Mouse (Mus musculus): ENCODE results near the gene P2ry10b. TPM values are rescaled to one million over a fixed set of nuclear protein-coding genes. Genes with fewer than 3 reads are reported as not detected.
A peak's percentile ranks its signal among the peaks of the same experiment; 100 is the strongest.

Gene P2ry10b
- polyA plus RNA-seq (2012; rRNA removed) = 1.2 and 2.7 TPM in 2 replicates

GRCm38 (mm10) chrX:107148681-107149080 is at the start of gene P2ry10b:
Gene P2ry10b, plus strand, starts transcription at chrX:107148927.
- no peaks in the 10 kb centered on the region for H3K27me3 ChIP-seq (replicated peaks; ENCODE audit: control insufficient read depth, insufficient read depth, low read length)
- no peaks in the 10 kb centered on the region for H3K36me3 ChIP-seq (ENCODE audit: control insufficient read depth, insufficient read depth, low read length)
- no peak within 1 kb of the TSS for H3K4me3 ChIP-seq (ENCODE audit: insufficient read depth, low read depth, low read length)
- 84% methylated on average over 3 of the region's 3 CpGs for WGBS
- TF ChIP-seq CTCF (conservative IDR thresholded peaks at IDR 0.05; ENCODE audit: insufficient read depth, insufficient read length, low read depth, low read length) = no peak
- H3K27ac ChIP-seq (ENCODE audit: insufficient read depth, low read depth, low read length) = no peak within 1 kb of the TSS; the same call in 1 of the 2 replicates
- DNase-seq = no peak
- no peaks in the 10 kb centered on the region for H3K4me1 ChIP-seq (ENCODE audit: control insufficient read depth, insufficient read depth, low read length)

GRCm38 (mm10) chrX:107116333-107116732 is 32.4 kb upstream of the P2ry10b start:
- H3K27me3 ChIP-seq (replicated peaks; ENCODE audit: control insufficient read depth, insufficient read depth, low read length) = no peaks in the 10 kb centered on the region
- WGBS = 91% methylated on average over 1 of the region's 1 CpGs
- H3K27ac ChIP-seq (ENCODE audit: insufficient read depth, low read depth, low read length) = no peak overlapping the region
- no peaks in the 10 kb centered on the region for H3K4me1 ChIP-seq (ENCODE audit: control insufficient read depth, insufficient read depth, low read length)
- no peak overlapping the region for H3K4me3 ChIP-seq (ENCODE audit: insufficient read depth, low read depth, low read length)
- no peak for TF ChIP-seq CTCF (conservative IDR thresholded peaks at IDR 0.05; ENCODE audit: insufficient read depth, insufficient read length, low read depth, low read length)
- TF ChIP-seq POLR2A (IDR thresholded peaks at IDR 0.05; ENCODE audit: low read depth, low read length) = no peak
- no peaks in the 10 kb centered on the region for H3K36me3 ChIP-seq (ENCODE audit: control insufficient read depth, insufficient read depth, low read length)
- DNase-seq = no peak

- H3K36me3 ChIP-seq (ENCODE audit: control insufficient read depth, insufficient read depth, low read length) = no peaks in the 10 kb centered on the region
- 94% methylated on average over 1 of the region's 1 CpGs for WGBS
- no peak overlapping the region for H3K4me3 ChIP-seq (ENCODE audit: insufficient read depth, low read depth, low read length)
- no peaks in the 10 kb centered on the region for H3K27me3 ChIP-seq (replicated peaks; ENCODE audit: control insufficient read depth, insufficient read depth, low read length)
- DNase-seq = no peak
- H3K27ac ChIP-seq (ENCODE audit: insufficient read depth, low read depth, low read length) = no peak overlapping the region
- H3K4me1 ChIP-seq (ENCODE audit: control insufficient read depth, insufficient read depth, low read length) = no peaks in the 10 kb centered on the region
- TF ChIP-seq CTCF (conservative IDR thresholded peaks at IDR 0.05; ENCODE audit: insufficient read depth, insufficient read length, low read depth, low read length) (no peak), POLR2A (IDR thresholded peaks at IDR 0.05; ENCODE audit: low read depth, low read length) (no peak)
Observed at GRCm38 (mm10) chrX:107116987-107117386, 31.7 kb upstream of the P2ry10b start.

GRCm38 (mm10) chrX:107143184-107143583 is 5.5 kb upstream of the P2ry10b start:
- H3K36me3 ChIP-seq (ENCODE audit: control insufficient read depth, insufficient read depth, low read length) = no peaks in the 10 kb centered on the region
- WGBS = 80% methylated on average over 3 of the region's 3 CpGs

GRCm38 (mm10) chrX:107143930-107144329 is 4.8 kb upstream of the P2ry10b start:
- TF ChIP-seq POLR2A (IDR thresholded peaks at IDR 0.05; ENCODE audit: low read depth, low read length) = no peak
- no peak for TF ChIP-seq CTCF (conservative IDR thresholded peaks at IDR 0.05; ENCODE audit: insufficient read depth, insufficient read length, low read depth, low read length)
- Histone ChIP-seq H3K4me3 (ENCODE audit: insufficient read depth, low read depth, low read length) (no peak overlapping the region), H3K27me3 (replicated peaks; ENCODE audit: control insufficient read depth, insufficient read depth, low read length) (no peaks in the 10 kb centered on the region), H3K36me3 (ENCODE audit: control insufficient read depth, insufficient read depth, low read length) (no peaks in the 10 kb centered on the region), H3K27ac (ENCODE audit: insufficient read depth, low read depth, low read length) (no peak overlapping the region), H3K4me1 (ENCODE audit: control insufficient read depth, insufficient read depth, low read length) (no peaks in the 10 kb centered on the region)
- DNase-seq = no peak
- 78% methylated on average over 2 of the region's 2 CpGs for WGBS

More at GRCm38 (mm10) chrX:107143184-107143583, 5.5 kb upstream of the P2ry10b start:
- TF ChIP-seq POLR2A (IDR thresholded peaks at IDR 0.05; ENCODE audit: low read depth, low read length) (no peak), CTCF (conservative IDR thresholded peaks at IDR 0.05; ENCODE audit: insufficient read depth, insufficient read length, low read depth, low read length) (no peak)
- H3K4me1 ChIP-seq (ENCODE audit: control insufficient read depth, insufficient read depth, low read length) = no peaks in the 10 kb centered on the region
- DNase-seq = no peak
- no peaks in the 10 kb centered on the region for H3K27me3 ChIP-seq (replicated peaks; ENCODE audit: control insufficient read depth, insufficient read depth, low read length)
- no peak overlapping the region for H3K4me3 ChIP-seq (ENCODE audit: insufficient read depth, low read depth, low read length)
- H3K27ac ChIP-seq (ENCODE audit: insufficient read depth, low read depth, low read length) = no peak overlapping the region

DNA sequence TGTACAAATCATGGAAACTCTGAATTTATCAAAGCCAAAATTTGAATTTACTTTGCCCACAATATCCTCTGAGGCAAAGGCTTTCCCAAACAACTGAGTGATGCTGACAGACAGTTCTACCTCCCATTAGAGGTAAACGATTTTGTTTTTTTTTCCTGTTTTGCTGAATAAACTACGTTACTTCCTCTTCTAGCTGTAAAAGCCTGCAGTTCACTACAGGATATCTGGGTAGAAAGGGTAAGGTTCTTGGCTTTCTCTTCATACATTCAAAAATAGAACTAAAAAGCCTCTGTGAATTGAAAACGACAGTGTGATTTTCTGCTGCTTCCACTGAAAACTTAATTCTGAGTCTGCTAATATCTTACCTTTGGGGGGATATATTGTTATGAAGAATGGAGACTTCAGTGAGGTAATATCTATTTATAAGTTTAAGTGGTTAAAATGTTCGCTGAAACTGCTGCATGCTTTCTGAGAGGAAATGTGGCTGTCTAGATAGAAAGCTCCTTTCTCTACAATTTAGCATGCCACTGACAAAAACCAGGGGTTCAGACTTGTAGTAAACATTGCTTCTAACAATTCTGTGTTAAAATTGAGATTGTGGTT is 765 bp downstream of the P2ry10b start:
- peak; percentile 2 for DNase-seq
- no peaks in the 10 kb centered on the region for H3K27me3 ChIP-seq (replicated peaks; ENCODE audit: control insufficient read depth, insufficient read depth, low read length)
- no peak overlapping the region; the same call in 1 of the 2 replicates for H3K27ac ChIP-seq (ENCODE audit: insufficient read depth, low read depth, low read length)
- no peaks in the 10 kb centered on the region for H3K4me1 ChIP-seq (ENCODE audit: control insufficient read depth, insufficient read depth, low read length)
- no peak overlapping the region for H3K4me3 ChIP-seq (ENCODE audit: insufficient read depth, low read depth, low read length)
- TF ChIP-seq CTCF (conservative IDR thresholded peaks at IDR 0.05; ENCODE audit: insufficient read depth, insufficient read length, low read depth, low read length) (no peak), POLR2A (IDR thresholded peaks at IDR 0.05; ENCODE audit: low read depth, low read length) (no peak)
- WGBS = 45% methylated on average over 4 of the region's 4 CpGs
- no peaks in the 10 kb centered on the region for H3K36me3 ChIP-seq (ENCODE audit: control insufficient read depth, insufficient read depth, low read length)

GRCm38 (mm10) chrX:107150027-107150426 is 1.3 kb downstream of the P2ry10b start:
- TF ChIP-seq CTCF (conservative IDR thresholded peaks at IDR 0.05; ENCODE audit: insufficient read depth, insufficient read length, low read depth, low read length) (no peak), POLR2A (IDR thresholded peaks at IDR 0.05; ENCODE audit: low read depth, low read length) (no peak)
- DNase-seq = no peak
- Histone ChIP-seq H3K4me3 (ENCODE audit: insufficient read depth, low read depth, low read length) (no peak overlapping the region), H3K36me3 (ENCODE audit: control insufficient read depth, insufficient read depth, low read length) (no peaks in the 10 kb centered on the region), H3K27ac (ENCODE audit: insufficient read depth, low read depth, low read length) (no peak overlapping the region; the same call in 1 of the 2 replicates), H3K4me1 (ENCODE audit: control insufficient read depth, insufficient read depth, low read length) (no peaks in the 10 kb centered on the region), H3K27me3 (replicated peaks; ENCODE audit: control insufficient read depth, insufficient read depth, low read length) (no peaks in the 10 kb centered on the region)
- 47% methylated on average over 5 of the region's 5 CpGs for WGBS
